Mouse (Mus musculus) kidney, postnatal 14 days (tissue): Measurements from ENCODE around the gene 6030468B19Rik.
"Not testable (repeated sequence)": the region's sequence is repeated elsewhere in the genome, so short reads cannot be mapped to it uniquely, and the experiment has no call there.

ENCODE experiments used
- DNase-seq: peaks from one replicate; pipeline ENCODE4 v3.0.0; 2022; ENCODE audit warnings: mixed read lengths

Gene 6030468B19Rik

DNA sequence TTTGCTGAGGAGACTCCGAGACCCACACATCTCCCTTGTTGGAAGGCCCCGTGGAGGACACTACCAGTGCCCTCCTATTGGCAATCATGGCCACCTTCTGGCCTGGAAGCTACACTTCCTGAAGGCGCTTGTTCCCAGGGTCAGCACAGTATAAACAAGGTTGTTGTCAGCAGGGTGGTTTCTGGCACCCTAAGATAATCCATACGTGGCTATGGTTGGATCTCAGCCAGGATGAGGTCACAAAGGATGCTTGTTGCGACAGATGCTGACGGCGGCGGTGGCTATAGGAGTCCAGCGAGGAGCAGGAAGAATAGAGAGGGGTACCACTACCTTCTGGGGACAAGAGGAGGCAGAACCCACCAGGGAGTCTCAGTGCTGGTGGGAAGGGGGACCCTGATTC, 32.9 kb downstream of the 6030468B19Rik start:
- no peak for DNase-seq

DNA sequence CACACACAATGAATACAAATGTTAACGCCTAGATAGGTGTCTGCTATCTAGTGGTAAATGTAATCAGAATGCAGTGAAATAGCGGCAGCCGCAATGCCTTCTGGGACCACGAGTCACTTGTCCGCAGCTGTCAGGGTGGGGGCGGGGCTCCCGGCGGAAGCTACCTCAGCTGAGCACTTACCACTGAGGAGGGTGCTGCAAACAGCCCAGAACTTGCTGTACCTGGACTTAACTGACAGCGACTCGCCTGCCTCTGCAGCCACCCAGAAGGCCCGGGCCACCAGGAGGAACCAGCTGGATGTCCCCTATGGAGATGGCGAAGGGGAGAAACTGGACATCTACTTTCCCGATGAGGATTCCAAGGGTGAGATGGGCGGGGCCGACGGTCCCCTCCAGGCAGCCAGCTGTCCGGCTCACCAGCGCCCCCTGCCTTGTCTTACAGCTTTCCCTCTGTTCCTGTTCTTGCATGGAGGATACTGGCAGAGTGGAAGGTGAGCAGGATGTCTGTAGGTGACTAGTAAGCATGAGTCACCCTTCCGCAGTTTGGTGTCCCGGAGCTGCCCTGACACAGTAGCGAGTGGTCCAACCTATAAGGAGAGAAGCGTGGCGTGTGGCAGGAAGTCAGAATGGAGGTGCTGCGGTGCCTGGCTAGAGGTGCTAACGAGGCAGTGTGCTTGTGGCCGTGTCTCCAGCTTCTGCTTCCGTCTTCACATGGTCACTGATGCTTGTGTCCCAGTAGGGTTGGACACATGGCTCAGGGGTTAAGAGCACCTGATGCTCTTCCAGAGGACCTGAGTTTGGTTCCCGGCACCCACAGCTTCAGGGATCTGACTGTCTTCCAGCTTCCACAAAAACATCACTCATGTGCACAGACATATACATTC, 34.9 kb downstream of the 6030468B19Rik start:
- peak; percentile 71 for DNase-seq

DNA sequence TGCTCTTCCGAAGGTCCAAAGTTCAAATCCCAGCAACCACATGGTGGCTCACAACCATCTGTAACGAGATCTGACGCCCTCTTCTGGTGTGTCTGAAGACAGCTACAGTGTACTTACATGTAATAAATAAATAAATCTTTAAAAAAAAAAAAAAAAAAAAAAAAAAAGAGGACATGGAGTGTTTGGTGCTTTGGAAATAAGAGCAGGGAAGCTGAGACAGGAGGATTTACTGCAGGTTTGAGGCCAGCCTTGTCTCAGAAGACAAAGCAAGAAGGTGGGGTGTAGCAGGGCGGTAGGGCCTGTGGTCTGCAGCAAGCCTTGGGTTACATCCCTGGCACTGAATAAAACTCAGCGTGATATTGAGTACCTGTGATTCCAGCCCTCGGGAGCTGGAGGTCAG, 36.0 kb downstream of the 6030468B19Rik start:
- DNase-seq = not testable (repeated sequence)

DNA sequence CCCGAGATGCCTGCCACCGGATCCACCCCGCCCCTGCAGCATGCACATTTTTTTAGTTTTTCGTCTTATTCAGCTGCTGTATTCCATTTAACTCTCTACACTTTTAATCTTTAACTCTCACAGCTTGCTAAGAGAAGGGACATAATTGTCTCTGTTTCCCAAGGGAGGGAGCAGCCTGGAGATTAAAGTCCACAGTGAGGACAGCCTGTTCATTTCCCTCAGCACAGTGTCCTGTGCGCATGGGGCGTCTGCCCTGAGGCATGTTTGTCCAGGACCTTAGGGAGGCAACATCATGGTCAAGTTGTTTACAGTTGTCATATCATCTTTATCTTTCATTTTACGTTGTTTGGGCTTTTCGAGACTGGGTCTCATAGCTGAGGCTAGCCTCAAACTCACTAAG, 36.6 kb downstream of the 6030468B19Rik start:
- DNase-seq = peak; percentile 81

DNA sequence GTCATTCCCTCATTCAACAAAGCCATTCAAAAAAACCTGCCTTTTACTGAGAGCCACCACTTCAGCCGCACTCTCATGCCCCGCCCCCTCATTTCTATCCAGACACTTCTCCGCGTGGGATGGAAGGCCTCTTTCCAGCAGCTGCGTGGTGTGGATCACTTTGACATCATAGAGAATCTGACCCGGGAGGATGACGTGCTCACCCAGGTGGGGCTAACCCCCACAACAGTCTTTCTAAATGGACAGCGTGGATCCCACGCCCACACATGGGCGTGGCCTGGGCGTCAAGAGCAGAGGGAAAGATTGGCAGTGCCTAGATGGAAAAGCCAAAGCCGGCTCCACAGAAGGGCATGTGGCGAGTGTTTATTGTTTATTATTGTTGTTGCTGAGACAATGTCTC, 38.8 kb downstream of the 6030468B19Rik start:
- DNase-seq = no peak

DNA sequence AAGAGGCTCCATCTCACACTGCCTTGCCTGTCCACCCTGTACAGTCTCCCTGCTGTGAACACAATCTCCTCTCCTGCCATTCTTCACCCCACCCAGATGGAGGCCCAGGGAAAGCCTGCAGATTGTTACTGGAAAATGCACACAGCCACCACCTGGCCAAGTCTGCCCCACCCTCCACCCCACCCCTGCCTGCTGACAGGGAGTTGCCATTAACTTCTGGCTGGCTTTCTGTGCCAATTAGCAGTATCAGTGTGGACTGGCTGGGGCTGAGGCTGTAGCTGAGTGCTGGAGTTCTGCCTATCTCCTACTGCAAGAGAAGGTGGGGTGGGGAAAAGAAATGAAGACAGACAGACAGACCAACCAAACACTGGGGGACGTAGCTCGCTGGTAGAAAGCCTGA, 41.1 kb downstream of the 6030468B19Rik start:
- peak; percentile 59 for DNase-seq

DNA sequence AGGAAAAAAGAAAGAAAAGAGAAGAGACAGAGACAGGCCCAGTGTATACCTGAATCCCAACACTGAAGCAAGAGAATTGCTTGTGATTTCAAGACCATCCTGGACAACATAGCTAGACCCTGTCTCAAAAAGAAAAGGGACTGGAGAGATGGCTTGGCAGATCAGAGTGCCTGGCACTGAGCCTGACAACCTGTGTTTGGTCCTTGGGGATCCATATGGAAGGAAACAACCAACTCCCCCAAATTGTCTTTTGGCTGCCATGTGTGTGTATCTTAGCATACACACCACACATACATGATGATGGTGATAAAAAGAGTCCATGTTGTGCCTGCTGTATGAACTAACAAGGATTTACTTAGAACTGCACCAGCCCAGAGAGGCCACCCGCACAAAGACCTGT, 41.6 kb downstream of the 6030468B19Rik start:
- DNase-seq = no peak

DNA sequence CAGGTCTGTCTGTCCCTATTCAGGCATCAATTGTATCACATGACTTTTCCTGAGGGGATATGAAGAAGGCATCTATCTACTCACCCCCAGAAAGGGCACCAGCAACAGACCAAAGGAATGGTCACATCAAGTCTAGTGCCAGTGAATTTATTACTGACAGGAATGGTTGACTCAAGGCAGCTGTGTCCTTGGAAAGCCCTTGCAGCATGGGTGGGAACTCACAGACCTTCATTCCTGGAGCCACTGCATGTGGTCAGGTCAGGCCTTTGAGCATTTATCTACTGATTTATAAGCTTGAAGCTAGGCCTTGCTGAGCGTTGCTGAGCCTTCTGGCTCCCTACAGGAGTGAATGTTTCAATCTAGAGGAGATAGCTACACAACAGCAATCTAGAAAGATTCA, 43.5 kb downstream of the 6030468B19Rik start:
- no peak for DNase-seq

DNA sequence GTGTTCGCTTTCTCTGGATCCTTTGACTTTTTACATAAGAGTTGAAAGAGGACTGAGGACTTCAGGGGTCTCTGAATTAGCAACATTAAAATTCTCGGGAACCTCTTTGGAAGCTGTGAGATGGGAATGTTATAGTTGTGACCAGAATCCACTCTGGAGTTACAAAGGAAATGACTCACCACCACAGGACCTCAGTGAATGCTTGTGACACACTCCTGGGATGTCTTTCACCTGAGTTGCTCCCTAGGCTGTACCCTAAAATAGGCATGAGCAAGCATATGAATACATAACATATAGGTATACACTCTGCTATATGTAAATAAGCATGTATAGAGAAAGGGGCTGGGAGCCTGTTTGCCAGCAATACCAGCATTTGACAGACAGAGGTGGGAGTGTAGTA, 46.0 kb downstream of the 6030468B19Rik start:
- no peak for DNase-seq

DNA sequence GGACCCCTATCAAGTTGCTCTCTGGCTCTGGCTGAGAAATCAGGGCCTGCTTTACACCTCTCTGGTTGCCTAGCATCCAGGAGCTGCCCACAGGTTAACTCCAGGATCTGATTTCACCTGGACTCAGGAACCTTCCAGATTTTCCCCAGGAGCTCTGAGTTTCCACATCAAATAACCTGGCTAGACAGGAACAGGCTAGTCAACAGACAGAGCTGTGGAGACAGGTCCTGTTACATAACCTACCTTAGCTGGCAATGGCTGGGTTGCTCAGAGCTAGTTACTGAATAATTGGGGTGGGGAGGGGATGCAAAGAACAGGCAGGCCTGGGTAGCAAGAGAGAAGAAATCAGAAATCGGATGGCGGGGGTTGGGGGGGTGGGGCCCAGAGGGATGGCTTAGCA, 47.5 kb downstream of the 6030468B19Rik start:
- DNase-seq = peak; percentile 71

DNA sequence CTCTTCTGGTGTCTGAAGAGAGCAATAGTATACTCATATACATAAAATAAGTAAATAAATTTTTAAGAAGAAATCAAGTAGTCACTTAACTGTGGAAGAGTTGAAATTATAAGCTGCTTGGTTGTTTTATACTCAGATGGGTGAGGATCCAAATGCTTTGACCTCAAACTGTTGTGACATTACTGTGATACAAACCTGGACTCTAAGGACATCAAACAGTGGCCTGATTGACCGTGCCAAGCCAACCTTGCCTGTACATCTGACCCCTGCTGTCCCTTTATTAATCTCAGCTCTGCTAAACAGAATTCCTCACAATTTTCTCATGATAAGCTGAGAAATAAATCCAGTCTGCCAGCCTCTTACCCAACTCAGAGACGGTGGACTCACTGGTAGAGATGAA, 48.2 kb downstream of the 6030468B19Rik start:
- no peak for DNase-seq

DNA sequence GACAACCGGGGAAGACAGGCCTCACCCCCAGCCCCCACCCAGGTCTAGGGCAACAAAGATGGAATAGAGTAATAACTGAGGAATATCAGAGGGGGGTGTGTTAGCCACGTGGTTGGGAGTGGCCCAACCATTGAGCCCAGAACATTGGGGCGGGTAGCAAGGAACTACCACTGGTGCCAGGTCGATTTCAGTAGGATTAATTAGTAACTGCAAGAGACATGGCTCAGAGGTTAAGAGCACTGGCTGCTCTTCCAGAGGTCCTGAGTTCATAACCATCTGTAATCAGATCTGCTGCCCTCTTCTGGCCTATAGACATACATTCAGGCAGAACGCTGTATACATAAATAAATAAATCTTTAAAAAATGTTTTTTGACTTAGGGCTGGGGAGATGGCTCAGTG, 49.2 kb downstream of the 6030468B19Rik start:
- DNase-seq = peak; percentile 76

DNA sequence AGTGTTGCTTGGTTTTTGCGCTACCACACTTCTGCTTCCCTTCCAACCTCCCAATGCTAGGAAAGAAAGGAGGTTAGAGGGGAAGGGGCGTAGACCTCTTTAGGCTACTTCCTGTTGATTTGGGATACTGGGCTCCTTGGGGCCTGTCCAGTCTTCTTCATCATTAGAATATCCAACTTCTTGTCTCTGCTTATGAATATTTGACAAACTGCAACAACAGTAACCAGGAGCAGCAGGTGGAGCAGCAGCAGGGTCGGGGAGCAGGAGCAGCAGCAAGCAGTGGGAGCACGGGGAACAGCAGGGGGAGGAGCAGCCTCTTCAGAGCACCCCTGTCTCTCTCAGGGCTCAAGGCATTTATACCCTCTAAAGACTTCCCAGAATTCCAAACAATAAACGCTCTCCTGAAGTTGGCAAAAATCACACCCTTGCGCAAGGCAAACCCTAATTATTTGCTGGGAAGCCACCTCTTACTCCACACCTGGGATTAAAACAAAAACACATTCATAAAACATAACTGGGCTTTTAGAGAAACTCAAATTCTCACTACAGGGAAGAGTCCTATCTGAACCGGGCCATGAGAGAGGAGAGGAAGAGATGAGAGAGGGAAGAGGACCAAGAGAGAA, 50.2 kb downstream of the 6030468B19Rik start:
- no peak for DNase-seq

DNA sequence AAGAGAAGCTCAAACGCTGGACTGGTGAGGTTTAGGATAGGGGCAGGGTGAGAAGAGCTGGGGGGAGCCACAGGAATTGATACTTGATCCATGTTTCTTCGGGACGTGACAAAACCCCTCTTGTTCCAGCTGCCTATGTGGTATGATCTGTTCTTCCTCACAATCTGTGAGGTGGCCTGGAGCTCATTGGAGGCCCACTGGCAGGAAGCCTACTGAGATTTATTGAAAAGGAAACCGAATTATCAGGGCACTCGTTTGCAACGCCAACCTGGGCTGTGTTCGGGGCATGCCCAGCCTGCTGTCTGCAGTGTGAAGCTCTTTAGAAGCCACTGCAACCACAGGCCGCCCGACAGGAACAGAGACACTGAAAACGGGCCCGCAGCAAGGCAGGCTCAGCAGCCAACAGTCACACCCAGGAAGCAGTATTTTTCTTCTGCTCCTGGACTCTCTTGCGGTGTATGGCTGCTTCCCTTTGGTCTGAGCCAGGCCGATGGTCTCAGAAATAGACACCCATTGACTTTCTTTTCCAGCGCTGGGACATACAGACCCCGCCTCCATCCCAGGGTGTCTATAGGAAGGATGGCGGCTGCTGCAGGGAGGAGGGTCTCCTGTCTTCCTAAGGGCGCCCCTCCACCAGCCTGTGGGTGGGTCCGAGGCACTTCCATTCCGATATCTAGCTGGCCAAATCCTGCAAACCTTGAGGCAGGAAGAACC, 51.0 kb downstream of the 6030468B19Rik start:
- DNase-seq = peak; percentile 58

DNA sequence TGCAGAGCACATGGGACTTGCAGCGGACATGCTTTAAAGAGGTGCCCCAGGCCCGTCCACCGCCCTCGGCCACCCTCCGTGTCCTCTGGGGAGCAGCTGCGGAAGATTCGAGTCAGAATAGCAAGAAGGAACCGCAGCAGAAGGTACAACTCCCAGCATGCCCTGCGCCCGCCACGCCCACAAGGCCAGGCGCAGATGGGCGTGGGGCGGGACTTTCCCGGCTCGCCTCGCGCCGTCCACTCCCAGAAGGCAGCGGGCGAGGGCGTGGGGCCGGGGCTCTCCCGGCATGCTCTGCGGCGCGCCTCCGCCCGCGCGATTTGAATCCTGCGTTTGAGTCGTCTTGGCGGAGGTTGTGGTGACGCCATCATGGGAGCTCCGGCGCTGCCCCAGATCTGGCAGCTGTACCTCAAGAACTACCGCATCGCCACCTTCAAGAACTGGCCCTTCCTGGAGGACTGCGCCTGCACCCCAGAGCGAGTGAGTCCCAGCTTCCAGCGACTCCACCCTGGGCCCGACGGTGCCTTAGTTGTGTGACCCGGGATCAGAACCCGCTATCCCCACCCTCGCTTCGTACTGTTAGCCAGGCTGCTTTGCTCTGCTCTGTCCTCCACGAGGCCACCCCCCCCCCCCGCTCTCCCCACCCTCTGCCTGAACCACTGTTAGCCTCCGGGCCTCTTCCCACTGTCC, 51.7 kb downstream of the 6030468B19Rik start, which contains the start of gene Birc5:
TSS of gene Birc5 (plus strand) at position 267 of the 687 bp plus-strand sequence.
- peak; percentile 98 for DNase-seq

DNA sequence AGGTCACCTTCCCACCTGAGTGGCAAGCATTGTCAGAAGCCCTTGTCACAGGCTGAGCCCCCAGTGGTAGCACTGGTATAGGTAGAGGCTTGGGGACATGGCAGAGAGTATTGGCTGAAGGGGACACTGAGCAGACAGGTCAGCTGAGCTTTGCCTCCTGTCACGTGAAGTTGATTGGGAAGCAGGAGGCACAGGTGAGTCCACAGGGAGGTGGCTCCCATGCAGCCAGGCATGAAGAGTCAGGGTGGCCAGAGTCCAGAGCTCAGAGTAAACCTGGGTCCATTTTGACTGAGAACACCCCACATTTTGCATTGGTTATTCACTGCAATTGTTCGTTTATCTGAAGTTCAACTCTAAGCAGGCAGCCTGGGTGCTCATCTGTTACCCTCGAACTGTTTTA, 55.4 kb downstream of the 6030468B19Rik start:
- DNase-seq = no peak

DNA sequence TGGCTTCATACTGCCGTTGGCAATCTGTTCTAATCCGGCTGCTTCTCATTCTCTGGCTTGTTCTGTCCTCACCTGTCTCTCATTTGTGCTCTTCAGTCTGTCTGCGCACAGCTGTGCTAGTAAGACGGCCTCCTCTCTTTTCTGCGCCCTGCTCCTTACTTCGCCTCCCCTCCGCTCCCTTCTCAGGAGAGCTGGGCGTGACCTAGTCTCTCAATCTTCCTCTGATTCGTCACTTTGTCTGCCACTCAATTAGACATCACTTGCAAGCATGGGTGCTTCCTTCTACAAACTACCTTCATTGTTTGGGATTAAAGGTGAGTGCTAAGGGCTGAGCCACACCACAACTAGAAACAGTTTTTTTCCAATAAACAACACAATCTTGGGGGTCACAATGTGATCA, 56.8 kb downstream of the 6030468B19Rik start:
- DNase-seq = no peak

DNA sequence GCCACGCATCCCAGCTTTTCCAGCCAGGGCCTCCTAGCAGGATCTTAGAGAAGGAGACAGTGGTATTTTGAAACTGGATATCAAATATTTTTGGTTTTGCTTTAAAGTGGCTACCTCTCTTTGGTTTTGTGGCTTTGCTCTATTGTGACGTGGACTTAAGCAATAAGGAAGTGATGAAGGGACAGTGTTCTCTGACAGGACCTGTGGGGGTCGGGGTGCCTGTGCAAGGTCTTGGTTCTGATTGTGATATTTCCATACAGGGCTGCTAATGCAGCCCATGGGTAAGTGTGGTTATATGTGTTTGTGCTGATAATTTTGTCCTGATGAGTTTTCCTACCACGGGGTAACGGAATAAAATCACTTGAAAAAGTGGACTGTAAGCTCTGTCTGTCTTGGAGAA, 57.9 kb downstream of the 6030468B19Rik start:
- no peak for DNase-seq

DNA sequence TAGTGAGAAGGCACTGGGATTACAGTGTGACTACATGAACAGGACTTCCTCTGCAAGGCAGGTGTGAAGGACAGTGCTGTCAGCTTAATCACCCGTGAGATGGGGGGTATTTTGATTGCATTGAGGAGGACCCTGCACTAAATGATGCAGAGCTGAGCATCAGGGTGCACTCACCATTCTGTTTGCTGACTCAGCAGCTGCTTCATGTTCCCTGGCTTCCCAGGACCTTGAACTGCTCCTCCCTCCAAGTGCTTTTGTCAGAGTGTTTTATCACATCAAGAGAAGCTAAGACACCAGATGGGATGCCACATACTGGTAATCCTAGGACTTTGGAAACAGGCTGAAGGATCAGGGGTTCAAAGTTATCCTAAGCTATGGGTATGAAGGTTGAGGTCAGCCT, 58.5 kb downstream of the 6030468B19Rik start:
- DNase-seq = no peak
